Mouse (Mus musculus) CD8-positive naive resting alpha-beta T cell, adult 2 months (primary cell): ENCODE results near the gene Tmem150b.

Experiments used
- DNase-seq, 2 experiments: peaks; one replicate each; pipeline ENCODE4 v3.0.0; 2022; ENCODE audit warnings: low read depth in 2 of 2, low spot score in 2 of 2

Tmem150b gene

DNA sequence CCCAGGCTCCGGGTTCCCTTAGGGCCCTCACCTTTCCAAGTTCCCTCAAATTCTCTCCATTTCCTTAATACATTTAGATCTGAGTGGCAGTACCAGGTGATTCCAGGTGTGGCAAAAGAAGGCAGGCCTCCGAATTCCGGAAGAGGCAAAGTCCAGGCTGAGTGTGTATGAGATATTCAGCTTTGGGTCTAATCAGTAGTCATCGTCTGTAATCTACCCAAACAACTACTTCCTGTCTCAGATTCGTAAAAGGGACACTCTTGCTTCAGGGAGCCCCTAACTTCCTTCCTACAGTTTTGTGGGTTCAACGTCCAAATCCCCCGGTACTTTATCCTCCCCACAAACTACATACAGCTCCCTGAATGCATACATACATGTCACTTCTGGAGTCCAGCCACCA lies at the start of gene Tmem150b:
Gene Tmem150b, minus strand, starts transcription at position 81 of the 400 bp plus-strand sequence.
- no peak for DNase-seq

DNA sequence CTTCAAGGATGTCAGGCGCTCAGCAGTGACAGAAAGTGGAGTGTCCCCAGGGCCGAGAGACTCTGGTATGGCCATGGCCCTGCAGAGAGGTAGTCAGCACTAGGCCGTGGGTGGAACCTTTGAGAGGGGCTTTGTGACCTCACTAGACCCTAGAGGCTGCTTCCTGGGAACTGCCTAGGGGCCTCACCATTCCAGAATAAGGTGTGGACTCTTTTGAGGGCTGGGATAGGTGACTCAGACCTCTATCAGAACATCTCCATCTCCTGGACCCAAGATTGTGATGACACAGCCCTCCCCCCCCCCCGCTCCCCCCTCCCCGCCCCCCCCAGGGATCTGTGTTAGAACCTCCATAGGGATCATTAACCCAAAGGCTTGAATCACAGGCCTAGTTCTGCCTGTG lies 46.2 kb upstream of the Tmem150b start, which contains the start of gene Fam71e2:
Gene Fam71e2, minus strand, starts transcription at position 101 of the 400 bp plus-strand sequence.
- DNase-seq, result no peak

DNA sequence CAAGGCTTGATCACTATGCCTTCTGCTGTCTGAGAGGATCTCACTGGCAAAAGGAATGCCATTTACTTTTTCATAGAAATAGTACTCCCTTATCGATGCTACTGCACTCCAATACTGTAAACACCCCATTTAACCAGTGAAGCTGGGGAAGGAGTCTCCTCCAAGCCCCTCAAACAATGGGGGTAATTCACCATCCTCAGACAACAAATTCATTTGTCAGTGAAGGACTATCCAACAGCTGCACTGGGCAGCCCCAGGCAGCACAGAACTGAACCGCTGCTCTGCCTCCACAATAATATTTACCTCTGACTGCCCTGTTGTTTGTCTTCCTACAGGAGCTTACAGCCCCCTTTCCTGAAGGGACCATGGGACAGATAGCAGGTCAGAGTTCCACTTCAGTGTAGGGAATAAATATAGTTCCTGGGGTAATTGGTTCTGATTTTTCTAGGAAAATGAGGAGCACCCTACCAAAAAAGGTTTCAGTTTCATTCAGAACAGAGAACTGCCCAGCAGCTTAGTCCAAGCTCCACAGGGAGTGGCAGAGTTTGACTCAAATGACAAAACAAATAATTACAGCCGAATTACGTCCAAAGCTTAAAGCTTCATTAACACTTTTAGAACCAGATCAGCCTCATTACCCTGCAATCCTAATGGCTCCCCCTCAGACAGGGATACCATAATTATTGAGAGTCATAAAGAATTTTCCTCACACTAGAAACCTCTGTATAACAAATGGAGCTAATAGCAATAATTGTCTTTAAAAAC lies 40.1 kb upstream of the Tmem150b start:
- DNase-seq, result no peak

DNA sequence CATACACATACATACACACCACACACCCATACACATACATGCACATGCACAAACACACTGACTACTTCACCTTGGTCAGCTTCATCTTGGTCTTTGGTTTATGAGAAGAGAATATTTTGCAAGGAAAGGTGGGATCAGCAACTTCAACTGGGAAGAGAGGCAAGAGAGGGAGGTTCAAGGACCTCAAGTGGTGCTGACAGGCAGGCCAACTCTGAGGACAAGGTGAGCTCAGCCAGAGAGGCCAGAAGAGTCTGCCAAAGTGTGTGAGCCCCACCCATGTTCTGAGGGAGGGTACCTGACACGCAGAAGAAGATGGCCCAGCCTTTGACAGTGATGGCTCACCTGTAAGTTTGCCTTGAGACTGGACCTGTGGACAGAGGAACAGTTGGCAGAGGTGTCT lies 34.6 kb upstream of the Tmem150b start:
- no peak for DNase-seq

DNA sequence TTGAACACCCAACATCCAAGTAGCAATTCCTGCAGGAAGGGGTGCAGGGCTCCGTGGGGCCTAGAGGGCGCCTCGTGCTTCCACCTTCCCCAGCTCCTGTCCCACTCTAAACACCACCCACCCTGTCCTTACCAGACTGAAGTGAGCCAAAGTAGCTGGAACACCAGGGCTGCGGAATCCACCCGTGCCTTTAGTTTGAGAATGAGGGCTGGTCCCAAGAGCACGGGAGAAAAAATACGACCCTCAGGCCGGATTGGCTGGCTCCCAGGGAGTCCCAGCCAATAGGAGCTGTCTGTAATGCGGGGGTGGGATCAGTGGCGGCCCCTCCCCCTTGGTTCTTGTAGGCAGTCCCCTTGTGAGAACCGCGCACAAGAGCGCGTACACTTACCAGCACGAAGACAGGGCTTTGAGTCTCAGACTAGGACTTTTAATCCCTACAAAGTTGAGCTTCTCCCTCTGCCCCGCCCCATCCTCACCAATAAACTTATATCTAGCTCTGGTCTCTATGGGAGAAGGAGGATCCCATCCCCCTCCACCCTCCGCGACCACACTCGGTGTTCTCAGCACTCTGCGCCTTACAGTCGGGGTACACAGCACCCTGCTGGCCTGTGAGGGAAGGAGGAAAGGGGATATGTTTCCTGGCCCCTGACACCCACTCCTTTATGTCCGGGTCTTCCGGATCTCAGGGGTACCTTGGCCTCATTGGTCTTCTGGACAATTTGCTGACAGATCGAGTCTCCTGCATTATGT lies 27.9 kb upstream of the Tmem150b start, which contains the start of gene Cox6b2:
Gene Cox6b2, minus strand, starts transcription at position 274 of the 750 bp plus-strand sequence.
- DNase-seq, result peak; percentile 35 to 54

DNA sequence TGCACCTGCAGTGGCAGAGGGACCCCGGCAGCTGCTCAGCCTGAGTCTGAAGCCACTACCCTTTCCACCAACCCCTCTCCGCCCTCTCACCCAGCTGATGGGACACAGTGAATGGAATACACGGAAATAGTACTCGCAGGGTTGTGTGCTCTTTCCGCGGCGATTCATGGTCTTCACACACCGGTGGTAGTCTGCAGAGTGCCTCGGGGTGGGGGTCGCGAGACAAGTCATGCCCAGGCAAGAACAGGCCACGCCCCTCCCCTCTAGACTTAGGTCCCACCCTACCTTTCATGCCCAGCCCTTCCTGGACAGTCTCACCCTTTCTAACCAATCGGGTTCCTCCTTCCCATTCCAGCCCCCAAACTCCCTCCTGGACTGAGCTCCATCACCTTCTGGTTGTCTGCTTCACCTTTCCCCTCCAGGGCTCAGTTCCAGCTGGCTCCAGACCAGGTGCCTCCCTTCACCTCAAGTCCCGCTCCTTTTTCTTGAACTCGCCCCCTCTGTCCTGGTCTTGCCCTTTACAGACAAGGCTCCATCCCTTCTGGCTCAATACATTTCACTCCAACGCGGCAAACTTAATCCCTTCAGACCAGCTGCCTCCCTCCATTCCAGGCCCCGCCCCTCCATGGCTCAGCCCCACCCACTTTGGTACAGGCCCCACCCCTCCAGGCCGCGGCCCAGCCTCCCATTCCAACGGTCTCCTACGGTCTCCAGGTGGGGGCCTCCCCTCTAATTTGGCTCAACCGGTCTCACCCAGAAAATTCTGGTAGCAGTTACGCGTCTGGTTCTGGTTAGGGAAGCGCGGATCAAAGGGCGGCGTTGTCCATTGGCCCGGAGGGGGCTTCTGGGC lies 27.1 kb upstream of the Tmem150b start:
- no peak for DNase-seq

DNA sequence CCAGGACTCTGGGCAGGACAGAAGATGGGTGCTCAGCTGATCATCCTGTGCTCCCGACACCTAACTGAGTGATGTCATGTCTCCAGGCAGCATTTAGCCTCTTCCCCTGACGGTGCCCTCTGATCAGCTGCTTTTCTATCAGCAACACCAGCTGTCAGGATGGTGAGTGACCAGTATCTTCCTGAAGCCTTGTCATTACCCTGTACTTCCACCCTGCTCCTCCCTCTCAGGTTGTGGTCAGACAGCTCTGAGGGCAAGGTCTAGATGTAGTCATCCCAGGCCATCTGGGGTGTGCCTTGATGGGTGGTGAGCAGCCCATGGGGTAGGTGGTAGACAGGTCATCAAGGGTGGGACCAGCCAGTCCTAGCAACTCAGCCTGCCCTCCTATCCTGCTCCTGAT lies 24.1 kb upstream of the Tmem150b start:
- no peak for DNase-seq

DNA sequence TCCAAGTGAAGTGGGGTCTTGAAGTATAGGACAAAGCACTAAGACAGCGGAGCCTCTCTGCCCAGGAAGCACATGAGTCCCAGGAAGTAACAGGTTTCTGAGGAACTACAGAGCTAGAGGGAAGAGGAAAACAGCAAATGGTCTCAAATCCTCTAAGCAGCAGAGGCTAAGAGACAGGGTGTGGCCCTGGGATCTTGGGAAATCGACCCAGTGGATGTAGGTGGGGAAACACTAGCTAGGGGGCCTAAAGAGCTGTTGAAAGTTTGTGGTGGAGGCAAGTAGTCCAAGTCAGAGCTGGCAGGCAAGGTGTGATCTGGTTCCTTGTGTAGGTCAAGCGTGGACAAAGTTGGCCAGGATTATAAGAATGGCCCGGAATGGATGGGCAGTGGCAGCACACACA lies 23.3 kb upstream of the Tmem150b start:
- no peak for DNase-seq

DNA sequence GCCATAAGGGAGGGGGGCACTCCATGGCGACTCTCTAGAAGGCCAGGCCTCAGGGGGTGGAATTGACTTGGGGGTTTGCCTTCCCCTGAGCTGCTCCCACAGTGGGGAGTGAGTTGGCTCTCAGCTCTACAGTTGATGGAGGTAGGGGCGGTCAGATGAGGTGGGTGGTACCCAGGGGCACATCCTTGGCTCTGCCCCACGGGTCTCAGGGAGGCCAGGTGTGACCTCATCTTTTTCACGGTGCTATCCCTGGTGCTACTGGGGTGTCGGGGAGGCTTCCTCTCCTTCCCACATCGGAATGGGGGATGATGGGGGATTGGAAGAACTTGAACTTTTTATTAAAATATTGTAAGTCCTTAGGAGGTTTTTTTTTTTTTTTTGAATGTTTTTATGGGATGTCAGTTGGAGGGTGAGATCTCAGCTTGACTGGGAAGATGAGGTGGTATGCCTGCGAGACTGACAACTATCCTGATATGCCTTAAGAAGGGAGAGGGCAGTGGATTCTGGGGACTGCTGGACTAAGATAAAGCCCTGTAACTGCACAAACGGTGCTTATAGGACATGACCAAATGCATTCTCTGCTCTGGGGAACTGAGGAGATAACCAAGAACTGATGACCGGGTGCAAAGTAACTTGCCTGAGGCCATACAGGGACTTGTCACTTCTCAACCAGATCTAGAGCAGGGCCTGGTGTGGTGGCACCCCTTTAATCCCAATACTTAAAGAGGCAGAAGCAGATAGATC lies 22.3 kb upstream of the Tmem150b start:
- no peak for DNase-seq

DNA sequence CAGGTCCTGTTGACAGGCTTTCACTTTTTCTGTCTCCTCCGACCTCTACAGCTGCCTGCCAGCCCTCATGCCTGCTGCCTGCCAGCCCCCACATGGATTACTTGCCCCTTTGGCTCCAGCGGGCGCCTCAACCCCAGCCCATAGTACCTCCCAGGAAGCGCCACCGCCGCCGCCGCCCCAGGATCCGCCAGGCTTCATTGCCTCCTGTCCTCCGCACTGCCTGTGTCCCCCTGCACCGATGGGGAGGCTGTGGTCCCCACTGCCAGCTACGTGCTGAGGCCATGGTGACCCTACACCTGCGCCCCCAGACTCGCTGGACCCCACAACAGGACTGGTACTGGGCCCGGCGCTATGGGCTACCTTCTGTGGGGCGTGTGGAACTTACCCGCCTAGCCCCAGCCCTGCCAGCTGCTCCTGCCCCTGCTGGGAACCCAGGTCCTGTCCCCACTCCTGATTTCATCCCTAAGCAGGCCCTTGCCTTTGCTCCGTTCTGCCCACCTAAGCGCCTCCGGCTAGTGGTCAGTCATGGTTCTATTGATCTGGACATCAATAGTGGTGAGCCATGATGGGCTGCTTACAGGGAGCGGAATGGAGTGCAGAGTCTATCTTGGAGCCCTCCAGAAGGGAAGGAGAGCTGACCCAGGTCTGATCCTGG lies 21.4 kb upstream of the Tmem150b start:
- no peak for DNase-seq

DNA sequence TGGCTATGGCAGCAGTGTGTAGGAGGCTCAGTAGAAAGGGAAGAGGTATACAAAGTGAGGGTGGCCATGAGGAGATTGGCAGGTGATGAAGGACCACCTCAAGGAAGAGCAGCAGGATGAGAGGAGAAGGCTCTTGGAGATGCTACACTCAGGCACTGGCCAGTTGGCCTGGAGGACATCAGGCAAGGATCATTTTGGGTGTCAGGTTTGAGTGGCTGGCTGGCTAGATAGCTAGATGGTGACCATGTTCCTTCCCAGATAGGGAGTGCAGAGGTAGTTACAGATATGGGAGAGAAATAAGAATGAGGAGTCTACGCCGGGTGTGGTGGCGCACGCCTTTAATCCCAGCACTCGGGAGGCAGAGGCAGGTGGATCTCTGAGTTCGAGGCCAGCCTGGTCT lies 19.8 kb upstream of the Tmem150b start:
- DNase-seq, result no peak

DNA sequence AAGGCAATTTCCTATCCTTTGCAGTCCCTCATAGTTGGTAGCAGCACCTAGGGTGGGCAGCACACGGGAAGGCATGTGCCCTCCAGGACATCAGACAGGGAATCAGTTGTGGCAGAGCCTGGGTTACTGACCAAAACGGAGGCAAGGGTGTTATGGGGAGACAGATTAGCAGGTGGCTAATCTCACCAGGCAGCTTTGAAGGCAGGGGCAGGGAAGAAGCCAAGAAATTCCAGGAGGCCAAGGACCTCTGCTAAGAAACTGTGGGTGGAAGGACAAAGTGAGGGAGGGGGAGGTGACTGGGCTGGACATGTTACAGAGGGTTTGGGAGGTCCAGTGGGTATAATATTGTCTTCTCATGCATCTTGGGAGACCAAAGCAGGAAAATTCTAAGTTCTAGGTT lies 18.3 kb upstream of the Tmem150b start:
- no peak for DNase-seq

DNA sequence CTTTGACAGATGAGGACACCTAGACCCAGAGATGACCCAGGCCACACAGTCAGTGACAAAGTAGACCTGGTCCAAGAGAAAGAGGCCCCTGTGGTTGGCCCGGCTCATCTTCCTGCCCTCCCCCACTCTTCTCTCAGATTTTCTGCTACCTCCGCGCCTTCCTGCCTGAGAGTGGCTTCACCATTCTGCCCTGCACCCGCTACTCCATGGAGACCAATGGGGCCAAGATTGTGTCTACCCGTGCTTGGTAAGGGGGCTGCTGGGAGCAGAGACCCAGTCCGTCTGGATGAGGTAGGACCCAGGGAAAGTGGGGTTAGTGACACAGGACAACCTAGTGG lies 17.4 kb upstream of the Tmem150b start:
- DNase-seq, result no peak

DNA sequence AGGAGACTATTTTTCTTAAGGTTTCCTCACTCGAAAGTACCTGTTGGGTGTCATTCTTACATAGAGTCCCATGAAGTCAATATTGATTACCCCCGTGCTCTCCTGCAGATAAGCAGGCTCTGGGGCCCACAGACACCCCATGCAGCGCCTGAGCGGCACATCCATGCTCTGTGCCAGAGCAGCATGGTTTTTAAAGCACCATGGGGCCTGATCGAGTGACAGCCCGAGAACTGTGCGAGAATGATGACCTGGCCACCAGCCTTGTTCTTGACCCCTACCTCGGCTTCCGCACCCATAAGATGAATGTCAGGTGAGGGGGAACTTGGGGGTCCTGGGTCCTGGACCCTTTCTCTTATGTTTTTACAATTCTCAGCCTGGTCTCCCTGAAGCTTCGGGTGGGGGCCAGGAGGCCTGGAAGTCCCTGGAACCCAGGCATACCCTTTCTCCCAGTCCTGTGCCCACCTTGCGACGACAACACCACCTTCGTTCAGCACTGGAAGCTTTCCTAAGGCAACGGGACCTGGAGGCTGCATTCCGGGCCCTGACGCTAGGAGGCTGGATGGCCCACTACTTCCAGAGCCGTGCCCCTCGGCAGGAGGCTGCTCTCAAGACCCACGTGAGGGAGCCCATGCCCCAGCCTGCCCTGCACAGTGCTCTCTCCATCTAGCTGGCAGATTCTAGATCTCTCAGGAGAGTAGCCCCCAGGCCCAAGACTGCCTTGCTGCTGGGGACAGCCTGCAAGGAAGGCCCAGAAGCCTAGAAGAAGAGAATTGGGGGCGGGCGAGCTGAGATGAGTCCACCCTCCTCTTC lies 16.8 kb upstream of the Tmem150b start:
- DNase-seq, result no peak

DNA sequence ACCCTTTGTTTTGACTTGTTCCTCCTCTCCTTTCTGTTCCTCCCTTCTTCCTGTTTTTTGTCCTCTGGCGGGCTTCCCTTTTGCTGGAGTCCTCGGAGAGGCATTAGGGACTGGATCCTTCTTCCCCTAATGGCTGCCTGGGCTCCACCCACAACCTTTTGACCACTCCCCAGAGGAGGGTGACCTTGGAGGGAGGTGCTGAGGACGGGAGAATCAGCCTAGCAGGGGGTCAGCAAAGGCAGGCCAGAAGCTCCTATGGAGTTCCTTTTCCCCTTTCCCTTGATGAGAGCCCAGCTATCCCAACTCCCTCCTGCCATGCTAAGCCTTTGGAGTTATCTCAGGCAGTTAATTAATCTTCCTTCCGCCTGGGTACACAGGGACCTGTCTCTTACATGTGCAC lies 16.1 kb upstream of the Tmem150b start:
- no peak for DNase-seq

DNA sequence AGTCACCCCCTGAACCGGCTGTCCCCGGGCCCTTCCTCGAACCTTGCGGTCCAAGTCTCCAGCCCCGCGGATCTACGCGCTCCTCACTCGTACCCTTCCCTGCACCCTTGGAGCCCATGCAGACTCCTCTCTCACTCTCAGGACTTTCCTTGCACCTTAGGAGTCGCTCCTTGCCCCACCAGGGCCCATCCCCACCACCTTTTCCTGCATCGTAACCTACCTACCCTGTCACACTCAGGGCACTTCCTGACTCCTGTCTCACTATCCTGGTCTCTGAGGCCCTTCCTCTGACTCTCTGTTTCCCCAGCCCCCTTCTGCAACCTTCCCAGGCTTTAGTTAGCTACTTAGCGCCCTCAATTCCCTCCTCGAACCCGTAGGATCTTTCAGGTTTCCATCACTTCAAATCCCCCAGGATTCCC lies 15.3 kb upstream of the Tmem150b start:
- DNase-seq, result no peak

DNA sequence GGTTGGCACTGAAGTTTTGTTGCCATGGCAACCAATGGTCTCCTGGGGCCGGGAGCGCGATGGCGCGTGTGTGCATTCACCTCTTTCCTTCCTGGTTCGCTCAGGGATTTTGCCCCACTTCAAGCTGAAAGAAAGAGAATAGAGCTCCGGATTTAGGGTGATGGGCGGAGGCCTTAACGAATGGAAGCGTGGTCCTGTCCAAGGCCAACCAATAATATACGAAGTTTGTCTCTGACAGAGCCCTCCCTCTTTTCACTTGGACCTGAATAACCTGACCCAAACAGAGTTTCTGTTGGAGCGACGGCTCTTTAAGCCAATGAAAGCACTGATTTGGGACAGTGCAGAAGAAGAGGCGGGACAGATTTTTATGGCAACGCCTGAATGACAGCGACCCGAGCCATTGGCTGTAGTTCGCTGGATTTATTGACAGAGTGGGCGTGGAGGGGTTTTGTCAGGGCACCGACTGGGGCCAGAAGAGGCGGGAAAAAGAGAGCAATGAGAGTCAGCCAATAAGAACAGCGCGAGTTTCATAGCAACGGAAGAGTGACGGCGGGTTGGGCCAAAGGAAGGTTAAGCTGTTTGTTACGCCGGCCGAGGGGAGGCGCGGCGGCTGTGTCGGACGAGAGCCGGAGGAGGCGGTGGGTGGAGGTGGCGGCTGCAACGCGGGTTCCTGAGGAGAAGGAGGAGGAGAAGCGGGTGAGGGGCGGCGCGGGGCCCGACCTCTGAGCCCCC lies 14.7 kb upstream of the Tmem150b start, which contains the start of gene Kmt5c:
Gene Kmt5c, plus strand, starts transcription at position 572 of the 732 bp plus-strand sequence.
- peak; percentile 94 for DNase-seq

DNA sequence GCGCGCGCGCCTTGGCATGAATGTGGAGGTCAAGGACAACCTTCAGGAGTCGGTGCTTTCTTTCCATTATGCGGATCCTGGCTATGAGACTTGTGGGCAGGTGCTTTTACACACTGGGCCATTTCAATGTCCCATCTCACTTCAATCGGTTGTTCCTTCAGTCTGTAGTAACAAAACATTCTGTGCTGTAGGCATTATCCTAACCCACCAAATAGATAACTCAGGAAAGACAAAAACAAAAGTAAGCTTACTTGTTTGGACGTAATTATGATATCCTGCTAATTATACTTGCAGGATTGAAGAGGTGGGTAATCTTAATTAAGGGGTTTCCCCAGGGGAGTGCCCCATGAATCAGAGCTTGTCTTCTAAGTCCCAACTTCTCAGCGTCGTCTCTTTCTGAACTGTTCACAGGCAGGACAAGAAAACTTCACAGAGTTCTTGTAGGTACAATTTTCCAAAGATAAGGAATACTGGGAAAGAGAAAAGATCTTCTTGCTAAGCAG lies 14.0 kb upstream of the Tmem150b start:
- DNase-seq, result no peak

DNA sequence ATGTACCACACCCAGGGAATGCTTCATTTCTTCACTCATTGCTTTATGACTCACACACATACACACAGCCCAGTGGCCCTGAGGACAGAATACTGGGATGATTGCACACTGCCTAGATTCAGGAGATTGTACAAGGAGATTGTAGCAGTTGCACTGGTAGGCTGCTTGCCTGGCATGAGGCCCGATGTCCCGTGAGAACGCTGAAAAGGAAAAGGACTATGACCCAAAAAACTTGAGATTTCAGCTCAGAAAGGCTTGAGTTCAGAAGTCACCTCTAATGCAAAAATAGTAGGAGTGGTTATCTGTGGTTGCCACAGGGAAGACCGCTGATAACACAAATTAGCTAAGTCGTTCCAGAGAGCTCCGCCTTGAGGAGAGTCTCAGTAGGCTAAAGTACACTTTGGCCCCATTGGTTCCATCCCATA lies 7.9 kb upstream of the Tmem150b start:
- no peak for DNase-seq
